Mouse (Mus musculus): ENCODE data around the gene Vmn2r114.
"Not testable (repeated sequence)": the region's sequence is repeated elsewhere in the genome, so short reads cannot be mapped to it uniquely, and the experiment has no call there.

The Vmn2r114 gene

GRCm38 (mm10) chr17:23312437-23312836 is at the start of gene Vmn2r114:
Vmn2r114 (minus strand) TSS chr17:23312537.
- DNase-seq (ENCODE audit: low spot score), result not testable (repeated sequence)

GRCm38 (mm10) chr17:23351644-23352043 is 39.3 kb upstream of the Vmn2r114 start:
- DNase-seq (ENCODE audit: low spot score), result no peak

- not testable (repeated sequence) for DNase-seq (ENCODE audit: low spot score)
These were observed 31.1 kb upstream of the Vmn2r114 start, which contains the start of gene Vmn2r115 for GRCm38 (mm10) chr17:23343441-23343840. Vmn2r115 (plus strand) TSS chr17:23343741.

GRCm38 (mm10) chr17:23330657-23331056 is 18.3 kb upstream of the Vmn2r114 start:
- no peak for DNase-seq (ENCODE audit: low spot score)

All from yolk sac, embryonic 10.5 days (tissue).